Mouse (Mus musculus): Measurements from ENCODE around the gene Colec11. TPM values are rescaled to one million over a fixed set of nuclear protein-coding genes. Genes with fewer than 3 reads are reported as not detected.

Gene Colec11
- 0.43 and 0.44 TPM in 2 replicates for polyA plus RNA-seq (2016; fragmentation: Nextera tagmentation; extraction: Ambion mirVana)

- Histone ChIP-seq H3K4me2 (replicated peaks) (no peak within 1 kb of the TSS), H3K4me3 (no peak within 1 kb of the TSS), H3K36me3 (peaks cover 4% of the 10 kb centered on the region; the same call in 1 of the 2 replicates), H3K4me1 (no peaks in the 10 kb centered on the region; the same call in 1 of the 2 replicates), H3K9ac (0 out of 2 replicates have a peak within 1 kb of the TSS, but pooled peaks have one; percentile 38), H3K9me3 (no peaks in the 10 kb centered on the region), H3K27me3 (replicated peaks) (no peaks in the 10 kb centered on the region), H3K27ac (no peak within 1 kb of the TSS)
- 65% methylated on average over 5 of the region's 5 CpGs for WGBS
- no peak for ATAC-seq (ENCODE audit: low FRiP score, low read depth)
Measured at GRCm38 (mm10) chr12:28623195-28623594, at the start of gene Colec11. Colec11 (minus strand) TSS chr12:28623377.

GRCm38 (mm10) chr12:28667287-28667686 is 44.1 kb upstream of the Colec11 start:
- H3K27me3 ChIP-seq (replicated peaks), result no peaks in the 10 kb centered on the region
- no peaks in the 10 kb centered on the region for H3K9me3 ChIP-seq
- ATAC-seq (ENCODE audit: low FRiP score, low read depth), result no peak
- H3K4me3 ChIP-seq, result no peak overlapping the region
- no peak overlapping the region for H3K4me2 ChIP-seq (replicated peaks)
- 55% methylated on average over 8 of the region's 8 CpGs for WGBS
- H3K4me1 ChIP-seq, result no peaks in the 10 kb centered on the region
- peaks cover 4% of the 10 kb centered on the region; the same call in 1 of the 2 replicates for H3K36me3 ChIP-seq
- H3K9ac ChIP-seq, result no peak overlapping the region
- H3K27ac ChIP-seq, result no peak overlapping the region

- Histone ChIP-seq H3K9ac (no peak overlapping the region), H3K4me2 (replicated peaks) (no peak overlapping the region), H3K4me3 (no peak overlapping the region), H3K9me3 (no peaks in the 10 kb centered on the region), H3K27ac (no peak overlapping the region), H3K4me1 (no peaks in the 10 kb centered on the region), H3K36me3 (peaks cover 8% of the 10 kb centered on the region; the same call in 1 of the 2 replicates), H3K27me3 (replicated peaks) (no peaks in the 10 kb centered on the region)
- 91% methylated on average over 4 of the region's 4 CpGs for WGBS
- no peak for ATAC-seq (ENCODE audit: low FRiP score, low read depth)
Measured at GRCm38 (mm10) chr12:28666734-28667133, 43.6 kb upstream of the Colec11 start.

- Histone ChIP-seq H3K36me3 (peaks cover 44% of the 10 kb centered on the region), H3K9ac (no peak overlapping the region), H3K27ac (no peak overlapping the region), H3K27me3 (replicated peaks) (no peaks in the 10 kb centered on the region), H3K4me1 (no peaks in the 10 kb centered on the region), H3K9me3 (no peaks in the 10 kb centered on the region), H3K4me3 (no peak overlapping the region), H3K4me2 (replicated peaks) (no peak overlapping the region)
- no peak for ATAC-seq (ENCODE audit: low FRiP score, low read depth)
- WGBS, result 87% methylated on average over 4 of the region's 4 CpGs
Measured at GRCm38 (mm10) chr12:28662628-28663027, 39.5 kb upstream of the Colec11 start.

DNA sequence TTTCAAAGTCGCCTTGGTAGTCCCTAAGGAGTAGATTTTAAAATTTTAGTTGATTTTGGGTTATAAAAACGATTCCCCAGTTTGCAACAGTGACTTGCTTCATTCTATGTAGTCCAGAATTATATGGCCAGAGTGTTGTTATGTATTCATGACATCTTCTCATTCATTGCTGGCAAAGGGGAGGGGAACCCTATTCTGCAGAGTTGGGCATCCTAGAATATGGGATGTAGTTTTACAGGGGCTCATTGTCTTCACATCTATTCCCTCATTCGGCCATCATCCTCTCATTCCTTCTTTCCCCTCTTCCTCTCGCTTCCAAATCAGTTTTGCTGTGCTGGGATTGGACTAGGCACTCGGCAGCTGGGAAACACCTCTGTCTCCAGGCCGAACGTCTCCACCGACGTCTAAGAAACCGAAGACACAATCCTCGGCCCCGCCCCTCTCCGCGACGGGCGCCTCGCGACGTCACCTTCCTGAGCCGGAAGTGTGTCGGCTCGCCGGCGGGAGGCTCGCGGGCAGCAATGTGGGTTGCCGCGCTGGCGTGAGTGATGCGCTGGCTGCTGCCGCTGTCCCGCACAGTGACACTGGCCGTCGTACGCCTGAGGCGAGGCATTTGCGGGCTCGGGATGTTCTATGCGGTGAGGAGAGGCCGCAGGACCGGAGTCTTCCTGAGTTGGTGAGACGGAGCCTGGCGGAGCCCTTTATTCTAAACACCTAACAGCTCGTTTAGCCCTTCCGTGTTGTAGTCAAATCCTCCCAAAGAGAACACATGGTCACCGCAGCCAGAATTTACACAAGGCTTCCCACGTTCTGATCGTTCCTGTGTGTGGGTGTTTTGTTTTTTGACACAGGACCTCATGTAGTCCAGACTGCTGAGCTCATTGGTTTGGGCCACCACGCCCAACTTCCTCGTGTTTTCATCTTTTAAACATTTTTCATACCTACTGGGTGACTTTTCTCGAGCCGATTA is 26.2 kb upstream of the Colec11 start, which contains the start of gene Rnaseh1:
TSS of gene Rnaseh1 (plus strand) at position 462 of the 970 bp plus-strand sequence.
- peak; percentile 91 for ATAC-seq (ENCODE audit: low FRiP score, low read depth)
- Histone ChIP-seq H3K9ac (peak within 1 kb of the TSS; percentile 58), H3K4me2 (replicated peaks) (peak within 1 kb of the TSS; percentile 81), H3K27ac (peak within 1 kb of the TSS; percentile 34; the same call in 1 of the 2 replicates), H3K4me3 (peak within 1 kb of the TSS; percentile 60), H3K4me1 (peaks cover 10% of the 10 kb centered on the region), H3K36me3 (peaks cover 13% of the 10 kb centered on the region), H3K9me3 (no peaks in the 10 kb centered on the region), H3K27me3 (replicated peaks) (no peaks in the 10 kb centered on the region)
- 2% methylated on average over 52 of the region's 52 CpGs for WGBS

GRCm38 (mm10) chr12:28638778-28639177 is 15.6 kb upstream of the Colec11 start:
- no peak for ATAC-seq (ENCODE audit: low FRiP score, low read depth)
- no peaks in the 10 kb centered on the region for H3K9me3 ChIP-seq
- WGBS, result 65% methylated on average over 2 of the region's 2 CpGs
- no peak overlapping the region for H3K9ac ChIP-seq
- peaks cover 10% of the 10 kb centered on the region for H3K4me1 ChIP-seq
- H3K4me3 ChIP-seq, result no peak overlapping the region
- no peak overlapping the region for H3K27ac ChIP-seq
- H3K36me3 ChIP-seq, result peaks cover 5% of the 10 kb centered on the region
- H3K27me3 ChIP-seq (replicated peaks), result no peaks in the 10 kb centered on the region
- no peak overlapping the region for H3K4me2 ChIP-seq (replicated peaks)

DNA sequence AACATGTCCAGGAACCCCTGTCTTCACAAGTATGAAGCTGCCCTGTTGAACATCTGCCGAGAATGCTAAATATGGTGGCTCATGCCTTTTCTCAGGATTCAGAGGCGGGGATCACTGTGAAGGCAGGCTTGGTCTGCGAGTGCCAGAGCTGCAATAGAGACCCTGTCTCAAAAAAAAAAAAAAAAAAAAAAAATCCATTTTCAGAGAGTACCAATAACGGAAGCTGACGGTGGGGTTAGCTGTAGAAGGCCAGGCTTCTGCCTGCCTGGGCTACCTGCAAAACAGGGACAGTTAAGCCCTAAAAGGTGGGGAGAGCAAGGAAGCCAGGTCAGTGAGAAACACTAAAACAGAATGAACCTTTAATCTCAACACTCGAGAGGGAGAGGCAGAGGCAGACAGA is 13.4 kb upstream of the Colec11 start:
- H3K4me3 ChIP-seq, result no peak overlapping the region
- peaks cover 15% of the 10 kb centered on the region for H3K4me1 ChIP-seq
- no peak overlapping the region for H3K9ac ChIP-seq
- peaks cover 28% of the 10 kb centered on the region for H3K36me3 ChIP-seq
- WGBS, result 89% methylated on average over 6 of the region's 6 CpGs
- 0 out of 2 replicates have a peak, but pooled peaks have one; percentile 10 for ATAC-seq (ENCODE audit: low FRiP score, low read depth)
- H3K4me2 ChIP-seq (replicated peaks), result peak overlapping the region; percentile 58
- no peaks in the 10 kb centered on the region for H3K27me3 ChIP-seq (replicated peaks)
- no peak overlapping the region for H3K27ac ChIP-seq
- H3K9me3 ChIP-seq, result no peaks in the 10 kb centered on the region

DNA sequence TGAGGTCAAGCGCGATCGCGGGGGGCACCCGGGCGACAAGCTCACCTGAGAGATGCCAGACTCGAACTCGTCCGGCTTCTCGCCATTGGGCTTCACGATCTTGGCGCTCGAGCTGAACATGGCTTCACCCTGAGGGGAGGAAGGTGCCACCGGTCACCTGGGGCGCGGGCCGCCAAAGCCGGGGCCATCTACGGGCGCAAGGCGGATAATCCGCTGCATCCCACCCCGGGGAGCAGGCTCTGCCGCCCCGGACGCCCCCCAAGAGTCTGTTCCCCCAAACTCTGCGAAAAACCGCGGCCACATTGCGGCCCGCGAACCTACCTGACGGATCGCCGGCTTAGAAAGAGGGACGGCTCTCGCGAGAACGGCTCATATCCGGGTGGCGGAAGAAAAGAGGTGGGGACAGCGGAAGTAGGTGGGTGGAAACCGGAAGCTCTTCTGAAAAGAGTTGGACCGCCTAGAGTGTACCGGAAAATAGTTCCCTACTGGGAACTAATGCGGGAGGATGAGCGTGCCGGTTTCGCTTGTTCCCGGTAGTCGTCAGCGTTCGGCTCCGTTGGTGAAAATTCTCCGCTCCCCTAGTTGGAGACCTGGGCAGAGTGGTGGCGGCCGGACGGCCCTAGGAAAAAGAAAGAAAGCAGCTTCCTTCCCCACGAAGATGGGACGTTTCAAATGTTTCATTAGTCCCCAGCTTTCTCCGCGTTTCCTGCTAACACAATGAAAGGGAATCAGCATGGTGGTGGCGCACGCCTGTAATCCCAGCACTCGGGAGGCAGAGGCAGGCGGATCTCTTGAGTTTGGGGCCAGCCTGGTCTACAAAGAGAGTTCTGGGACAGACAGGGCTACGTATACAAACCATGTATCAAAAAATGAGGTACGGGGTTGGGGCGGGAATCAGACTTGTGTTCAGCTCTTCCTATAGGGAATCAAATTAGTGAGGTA is 12.6 kb upstream of the Colec11 start, which contains the start of gene Rps7:
TSS of gene Rps7 (minus strand) at position 419 of the 942 bp plus-strand sequence.
- Histone ChIP-seq H3K27ac (peak within 1 kb of the TSS; percentile 54; the same call in 1 of the 2 replicates), H3K4me2 (replicated peaks) (peak within 1 kb of the TSS; percentile 70), H3K9me3 (no peaks in the 10 kb centered on the region), H3K9ac (peak within 1 kb of the TSS; percentile 99), H3K4me3 (peak within 1 kb of the TSS; percentile 85), H3K27me3 (replicated peaks) (no peaks in the 10 kb centered on the region), H3K36me3 (peaks cover 35% of the 10 kb centered on the region), H3K4me1 (peaks cover 15% of the 10 kb centered on the region)
- 6% methylated on average over 69 of the region's 69 CpGs for WGBS
- ATAC-seq (ENCODE audit: low FRiP score, low read depth), result peak; percentile 96

DNA sequence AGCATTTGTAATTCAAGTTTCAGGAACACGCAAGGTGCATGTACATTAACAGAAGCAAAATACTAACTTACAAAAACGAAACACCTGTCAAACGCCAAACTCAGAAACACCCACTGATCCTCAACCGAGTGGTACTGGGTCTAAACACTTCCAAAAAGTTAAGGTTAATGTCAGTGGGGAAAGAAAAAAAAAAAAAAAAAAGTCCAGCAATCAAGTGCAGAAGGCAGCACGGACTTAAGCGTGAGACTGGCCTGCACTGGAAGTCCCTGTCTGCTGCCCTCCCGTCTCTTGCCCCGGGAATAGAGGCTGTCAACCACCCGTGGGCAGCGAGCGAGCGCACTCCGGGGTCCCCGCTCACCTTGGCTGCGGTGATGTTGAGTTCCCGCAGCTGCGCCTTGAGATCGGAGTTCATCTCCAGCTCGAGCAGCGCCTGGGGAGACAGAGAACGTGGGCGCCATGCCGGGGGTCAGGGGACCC is 11.9 kb upstream of the Colec11 start:
- Histone ChIP-seq H3K9me3 (no peaks in the 10 kb centered on the region), H3K27ac (peak overlapping the region; percentile 54; the same call in 1 of the 2 replicates), H3K9ac (peak overlapping the region; percentile 99), H3K27me3 (replicated peaks) (no peaks in the 10 kb centered on the region), H3K4me1 (peaks cover 15% of the 10 kb centered on the region), H3K36me3 (peaks cover 42% of the 10 kb centered on the region), H3K4me3 (peak overlapping the region; percentile 85), H3K4me2 (replicated peaks) (peak overlapping the region; percentile 70)
- WGBS, result 2% methylated on average over 23 of the region's 23 CpGs
- ATAC-seq (ENCODE audit: low FRiP score, low read depth), result peak; percentile 60

- Histone ChIP-seq H3K27me3 (replicated peaks) (no peaks in the 10 kb centered on the region), H3K9me3 (no peaks in the 10 kb centered on the region), H3K4me1 (0 out of 2 replicates have a peak, but pooled peaks cover 1% of the 10 kb centered on the region), H3K36me3 (peaks cover 56% of the 10 kb centered on the region), H3K9ac (no peak overlapping the region), H3K4me3 (no peak overlapping the region), H3K27ac (no peak overlapping the region), H3K4me2 (replicated peaks) (no peak overlapping the region)
- whole genome bisulfite sequencing, result 98% methylated on average over 2 of the region's 2 CpGs
- no peak for ATAC-seq (ENCODE audit: low FRiP score, low read depth)
Measured at GRCm38 (mm10) chr12:28628436-28628835, 5.3 kb upstream of the Colec11 start.

- ATAC-seq (ENCODE audit: low FRiP score, low read depth), result no peak
- WGBS, result 79% methylated on average over 4 of the region's 4 CpGs
Measured at GRCm38 (mm10) chr12:28627092-28627491, 3.9 kb upstream of the Colec11 start.

More at GRCm38 (mm10) chr12:28627092-28627491, 3.9 kb upstream of the Colec11 start:
- no peak overlapping the region for H3K4me3 ChIP-seq
- H3K4me1 ChIP-seq, result no peaks in the 10 kb centered on the region
- no peaks in the 10 kb centered on the region for H3K27me3 ChIP-seq (replicated peaks)
- no peaks in the 10 kb centered on the region for H3K9me3 ChIP-seq
- peaks cover 43% of the 10 kb centered on the region for H3K36me3 ChIP-seq
- no peak overlapping the region for H3K4me2 ChIP-seq (replicated peaks)
- no peak overlapping the region for H3K9ac ChIP-seq
- no peak overlapping the region for H3K27ac ChIP-seq
